Mouse (Mus musculus) spleen, adult 2 months (tissue): ENCODE data around the gene Gm10639.

Experiments used
- CTCF ChIP-seq: fragments of 200-500 bp; IDR thresholded peaks from 2 replicates; pipeline ENCODE4 v1.5.1; 2011; ENCODE audit warnings: mild to moderate bottlenecking, inconsistent platforms; ENCODE audit not compliant: insufficient read depth, insufficient read length, insufficient replicate concordance; ENCODE audit errors: extremely low read depth
- POLR2A ChIP-seq: fragments of 200-500 bp; IDR thresholded peaks from 2 replicates; pipeline ENCODE4 v1.6.1; 2011; ENCODE audit warnings: low read depth, low read length, inconsistent platforms

DNA sequence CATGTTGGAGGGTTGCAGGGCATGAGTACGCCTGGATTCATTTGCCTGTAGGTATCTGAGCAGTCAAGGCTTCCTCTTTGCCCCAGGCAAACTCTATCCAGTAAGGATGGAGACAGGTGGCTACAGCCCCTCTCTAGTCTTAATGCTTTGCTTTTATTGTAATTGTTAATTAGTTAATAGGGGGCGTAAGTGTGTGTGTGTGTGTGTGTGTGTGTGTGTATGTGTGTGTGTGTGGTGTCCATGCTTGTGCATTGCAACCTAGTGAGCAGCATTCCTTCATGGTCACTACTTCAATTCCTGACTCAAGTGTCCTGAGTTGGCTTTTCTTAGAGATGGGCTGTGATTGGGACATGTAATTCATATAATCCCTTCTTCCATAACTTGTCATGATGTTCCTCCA, 25.0 kb downstream of the Gm10639 start, which contains the start of gene Omt2a:
- TF ChIP-seq POLR2A = no peak
- no peak for TF ChIP-seq CTCF
